Mouse (Mus musculus): ENCODE results near the gene Smg9.
A peak's percentile ranks its signal among the peaks of the same experiment; 100 is the strongest.

DNA sequence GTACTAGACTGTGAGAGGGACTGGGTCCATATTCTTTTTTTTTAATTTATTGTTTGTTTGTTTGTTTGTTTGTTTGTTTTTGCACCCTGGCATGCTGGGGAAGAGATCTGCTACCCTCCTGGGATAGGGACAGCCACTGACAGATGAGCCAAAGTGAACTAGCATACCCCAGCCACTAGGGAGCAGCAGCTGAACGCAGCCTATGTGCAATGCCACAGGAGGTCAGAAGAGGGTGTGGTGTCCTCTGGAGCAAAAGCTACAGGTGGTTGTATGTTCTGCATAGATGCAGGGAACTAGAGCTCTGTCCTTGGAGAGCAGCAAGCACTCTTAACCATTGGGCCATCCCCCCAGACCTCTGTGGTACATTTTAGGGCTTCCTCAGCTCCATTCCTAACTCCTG lies 42.4 kb downstream of the Smg9 start:
- TF ChIP-seq ZNF384 (IDR thresholded peaks at IDR 0.05; ENCODE audit: low read depth, low read length) (no peak), CTCF (IDR thresholded peaks at IDR 0.05 in 2 of 3, conservative IDR thresholded peaks at IDR 0.05 in 1 of 3; ENCODE audit: control insufficient read depth in 1 of 3, insufficient read depth in 1 of 3, low read depth in 2 of 3, low read length in 3 of 3, poor library complexity in 1 of 3, severe bottlenecking in 1 of 3) (peak; percentile 90 to 99 (median 99)), POLR2A (IDR thresholded peaks at IDR 0.05; ENCODE audit: control insufficient read depth in 1 of 2, insufficient read depth in 1 of 2, low read depth in 1 of 2, low read length in 2 of 2, poor library complexity in 1 of 2) (no peak), ELF1 (IDR thresholded peaks at IDR 0.05; ENCODE audit: low read depth, low read length) (no peak), BHLHE40 (IDR thresholded peaks at IDR 0.05; ENCODE audit: borderline replicate concordance, low read depth, low read length) (no peak)
